Mouse (Mus musculus) heart, embryonic 16.5 days (tissue): ENCODE data around the gene Cog5. TPM values are rescaled to one million over a fixed set of nuclear protein-coding genes. Genes with fewer than 3 reads are reported as not detected.
"Not testable (repeated sequence)": the region's sequence is repeated elsewhere in the genome, so short reads cannot be mapped to it uniquely, and the experiment has no call there.

Experiments
- ATAC-seq: fragments of 200-750 bp; cut with Nextera tagmentation; replicated peaks from 2 replicates; pipeline ENCODE4 v1.8.0; 2017; ENCODE audit warnings: moderate number of reproducible peaks; ENCODE audit not compliant: insufficient read depth, low FRiP score; ENCODE audit errors: extremely low read depth
- H3K27ac ChIP-seq: fragments of 300-500 bp; sonication (generic); 2 replicates; pipeline ENCODE4 v1.5.1; 2014; ENCODE audit warnings: mild to moderate bottlenecking, low read length, control low read depth, moderate library complexity
- H3K27me3 ChIP-seq: fragments of 300-500 bp; sonication (generic); 2 replicates; pipeline ENCODE4 v1.6.1; 2014; ENCODE audit warnings: low read length, mixed read lengths; ENCODE audit not compliant: control insufficient read depth, insufficient read depth
- H3K36me3 ChIP-seq: fragments of 300-500 bp; sonication (generic); 2 replicates; pipeline ENCODE4 v1.6.1; 2014; ENCODE audit not compliant: control insufficient read depth, insufficient read depth
- H3K4me1 ChIP-seq: fragments of 300-500 bp; sonication (generic); 2 replicates; pipeline ENCODE4 v1.6.1; 2014; ENCODE audit warnings: low read length, mixed read lengths; ENCODE audit not compliant: control insufficient read depth, insufficient read depth
- H3K4me2 ChIP-seq: fragments of 300-500 bp; sonication (generic); 2 replicates; pipeline ENCODE4 v1.6.1; 2014; ENCODE audit warnings: low read depth, mild to moderate bottlenecking, control low read depth, low read length
- H3K4me3 ChIP-seq: fragments of 300-500 bp; sonication (generic); 2 replicates; pipeline ENCODE4 v1.5.1; 2014; ENCODE audit warnings: mild to moderate bottlenecking, control low read depth, low read length
- H3K9ac ChIP-seq: fragments of 300-500 bp; sonication (generic); 2 replicates; pipeline ENCODE4 v1.6.1; 2014; ENCODE audit warnings: low read length, control low read depth
- H3K9me3 ChIP-seq: fragments of 300-500 bp; sonication (generic); replicated peaks from 2 replicates; pipeline ENCODE4 v1.6.1; 2016; ENCODE audit warnings: low read length; ENCODE audit not compliant: control insufficient read depth
- WGBS: fragments of 180-500 bp; shearing (Covaris S2); extraction: QIAGEN DNeasy Blood & Tissue Kit; methylation state at CpG from one replicate; pipeline ENCODE4 v1.1.7; 2014; 5-methylcytosine and 5-hydroxymethylcytosine counted together
- polyA plus RNA-seq: library from polyadenylated mRNA; unstranded; fragments of >200 nt; fragmentation: Nextera tagmentation; extraction: Ambion mirVana; gene quantifications from 2 replicates; pipeline ENCODE4 v1.2.1, GENCODE M21; 2015

Gene Cog5
- polyA plus RNA-seq, result 25.6 and 27.3 TPM in 2 replicates

- WGBS, result under 1% methylated on average over 47 of the region's 47 CpGs
- peak; percentile 96 for ATAC-seq
- H3K4me3 ChIP-seq, result peak within 1 kb of the TSS; percentile 74
- no peaks in the 10 kb centered on the region for H3K27me3 ChIP-seq
- peak within 1 kb of the TSS; percentile 78 for H3K4me2 ChIP-seq
- H3K9ac ChIP-seq, result peak within 1 kb of the TSS; percentile 90
- H3K4me1 ChIP-seq, result peaks cover 7% of the 10 kb centered on the region
- H3K36me3 ChIP-seq, result no peaks in the 10 kb centered on the region
- peak within 1 kb of the TSS; percentile 93 for H3K27ac ChIP-seq
- H3K9me3 ChIP-seq, result no peaks in the 10 kb centered on the region
Observed at GRCm38 (mm10) chr12:31654197-31654964, at the start of gene Cog5, which contains the start of gene Dus4l. Cog5 (plus strand) TSS chr12:31654869. Dus4l (minus strand) TSS chr12:31654826.

GRCm38 (mm10) chr12:31604894-31605293 is 49.8 kb upstream of the Cog5 start:
- H3K27me3 ChIP-seq, result no peaks in the 10 kb centered on the region
- 87% methylated on average over 3 of the region's 3 CpGs for WGBS
- H3K36me3 ChIP-seq, result peaks cover 3% of the 10 kb centered on the region; the same call in 1 of the 2 replicates
- H3K4me1 ChIP-seq, result peaks cover 6% of the 10 kb centered on the region; the same call in 1 of the 2 replicates
- no peaks in the 10 kb centered on the region for H3K9me3 ChIP-seq
- H3K4me2 ChIP-seq, result no peak overlapping the region
- no peak overlapping the region for H3K27ac ChIP-seq
- no peak for ATAC-seq
- H3K9ac ChIP-seq, result no peak overlapping the region
- no peak overlapping the region for H3K4me3 ChIP-seq

GRCm38 (mm10) chr12:31608138-31608537 is 46.5 kb upstream of the Cog5 start:
- no peaks in the 10 kb centered on the region for H3K27me3 ChIP-seq
- H3K27ac ChIP-seq, result no peak overlapping the region
- ATAC-seq, result no peak
- peaks cover 3% of the 10 kb centered on the region; the same call in 1 of the 2 replicates for H3K36me3 ChIP-seq
- H3K9ac ChIP-seq, result no peak overlapping the region
- H3K4me2 ChIP-seq, result no peak overlapping the region
- WGBS, result 56% methylated on average over 3 of the region's 3 CpGs
- no peaks in the 10 kb centered on the region for H3K9me3 ChIP-seq
- peaks cover 6% of the 10 kb centered on the region; the same call in 1 of the 2 replicates for H3K4me1 ChIP-seq
- no peak overlapping the region for H3K4me3 ChIP-seq

- Histone ChIP-seq H3K4me1 (peaks cover 3% of the 10 kb centered on the region; the same call in 1 of the 2 replicates), H3K36me3 (peaks cover 12% of the 10 kb centered on the region), H3K4me3 (no peak overlapping the region), H3K9ac (no peak overlapping the region), H3K9me3 (peaks cover 3% of the 10 kb centered on the region; the same call in 1 of the 2 replicates), H3K4me2 (no peak overlapping the region), H3K27ac (no peak overlapping the region), H3K27me3 (no peaks in the 10 kb centered on the region)
- WGBS, result 56% methylated on average over 4 of the region's 4 CpGs
- no peak for ATAC-seq
Observed at GRCm38 (mm10) chr12:31613353-31613752, 41.3 kb upstream of the Cog5 start.

- H3K4me2 ChIP-seq, result no peak overlapping the region
- H3K27ac ChIP-seq, result no peak overlapping the region
- H3K9me3 ChIP-seq, result peaks cover 3% of the 10 kb centered on the region; the same call in 1 of the 2 replicates
- H3K4me3 ChIP-seq, result no peak overlapping the region
- no peaks in the 10 kb centered on the region for H3K27me3 ChIP-seq
- H3K36me3 ChIP-seq, result peaks cover 19% of the 10 kb centered on the region
- H3K9ac ChIP-seq, result no peak overlapping the region
- WGBS, result 82% methylated on average over 8 of the region's 8 CpGs
- no peak for ATAC-seq
- H3K4me1 ChIP-seq, result peaks cover 3% of the 10 kb centered on the region; the same call in 1 of the 2 replicates
Observed at GRCm38 (mm10) chr12:31620106-31620505, 34.6 kb upstream of the Cog5 start.

- no peak for ATAC-seq
- no peaks in the 10 kb centered on the region for H3K4me1 ChIP-seq
- H3K4me3 ChIP-seq, result no peak overlapping the region
- H3K27ac ChIP-seq, result no peak overlapping the region
- H3K4me2 ChIP-seq, result no peak overlapping the region
- H3K27me3 ChIP-seq, result no peaks in the 10 kb centered on the region
- 97% methylated on average over 1 of the region's 1 CpGs for WGBS
- peaks cover 13% of the 10 kb centered on the region; the same call in 1 of the 2 replicates for H3K36me3 ChIP-seq
- H3K9ac ChIP-seq, result no peak overlapping the region
- H3K9me3 ChIP-seq, result no peaks in the 10 kb centered on the region
Observed at GRCm38 (mm10) chr12:31625016-31625415, 29.7 kb upstream of the Cog5 start.

- H3K27ac ChIP-seq, H3K27me3 ChIP-seq, H3K9ac ChIP-seq, H3K4me2 ChIP-seq, H3K4me1 ChIP-seq, ATAC-seq, H3K4me3 ChIP-seq, H3K9me3 ChIP-seq: not testable (repeated sequence)
- H3K36me3 ChIP-seq, result peaks cover 13% of the 10 kb centered on the region; the same call in 1 of the 2 replicates
- WGBS, result 92% methylated on average over 9 of the region's 9 CpGs
Observed at GRCm38 (mm10) chr12:31628396-31628795, 26.3 kb upstream of the Cog5 start.

- H3K36me3 ChIP-seq, result no peaks in the 10 kb centered on the region
- peaks cover 3% of the 10 kb centered on the region; the same call in 1 of the 2 replicates for H3K4me1 ChIP-seq
- peak; percentile 32; the same call in 1 of the 2 replicates for ATAC-seq
- H3K27me3 ChIP-seq, result no peaks in the 10 kb centered on the region
- 8% methylated on average over 13 of the region's 13 CpGs for whole genome bisulfite sequencing
- H3K27ac ChIP-seq, result peak overlapping the region; percentile 71
- H3K9ac ChIP-seq, result peak overlapping the region; percentile 81
- peak overlapping the region; percentile 79 for H3K4me2 ChIP-seq
- H3K4me3 ChIP-seq, result peak overlapping the region; percentile 65
- H3K9me3 ChIP-seq, result no peaks in the 10 kb centered on the region
Observed at GRCm38 (mm10) chr12:31633970-31634342, 20.7 kb upstream of the Cog5 start.
